Mouse (Mus musculus): ENCODE measurements around the gene Upk3b.

Upk3b gene

DNA sequence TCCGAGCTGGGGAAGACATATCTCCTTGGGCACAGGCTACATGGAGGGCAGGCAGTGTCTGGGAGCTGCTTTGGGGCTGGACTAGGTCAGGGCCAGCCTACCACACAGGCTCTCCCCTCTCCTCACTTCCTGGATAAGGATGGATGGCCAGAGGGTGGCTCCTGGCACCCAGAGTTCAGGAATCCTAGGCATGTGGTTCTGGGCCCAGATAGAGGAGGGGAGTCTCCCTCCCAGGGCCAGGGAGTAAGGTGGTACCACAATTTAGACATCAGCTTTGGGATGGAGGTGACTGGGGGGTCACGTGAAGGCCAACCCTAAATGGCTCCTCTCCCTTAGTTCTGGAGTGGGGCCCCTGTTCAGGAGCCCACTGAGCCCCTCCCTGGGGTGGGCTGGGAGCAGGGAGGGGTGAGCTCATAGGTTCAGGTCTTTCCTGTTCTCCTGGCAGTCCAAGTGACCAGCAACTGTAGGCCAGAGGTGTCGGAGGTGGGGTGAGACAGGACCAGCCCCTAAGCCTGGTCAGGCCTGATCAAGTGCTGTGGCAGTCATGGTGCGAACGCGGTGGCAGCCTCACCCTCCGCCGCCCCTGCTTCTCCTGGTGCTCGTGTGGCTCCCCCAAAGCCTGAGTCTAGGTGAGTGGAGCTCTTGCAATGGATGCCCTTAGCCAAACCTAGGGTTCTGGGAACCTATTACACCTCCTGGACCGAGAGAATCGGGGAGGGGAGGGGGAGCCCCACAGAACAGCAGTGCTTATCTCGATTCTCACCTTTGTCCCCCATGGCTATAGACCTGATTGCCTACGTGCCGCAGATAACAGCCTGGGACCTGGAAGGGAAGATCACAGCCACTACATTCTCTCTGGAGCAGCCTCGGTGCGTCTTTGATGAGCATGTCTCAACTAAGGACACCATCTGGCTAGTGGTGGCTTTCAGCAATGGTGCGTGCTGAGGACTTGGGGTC is at the start of gene Upk3b:
Gene Upk3b (plus strand): TSS at position 239 of the 957 bp plus-strand sequence.
- DNase-seq (ENCODE audit: low spot score in 2 of 2): no peak

DNA sequence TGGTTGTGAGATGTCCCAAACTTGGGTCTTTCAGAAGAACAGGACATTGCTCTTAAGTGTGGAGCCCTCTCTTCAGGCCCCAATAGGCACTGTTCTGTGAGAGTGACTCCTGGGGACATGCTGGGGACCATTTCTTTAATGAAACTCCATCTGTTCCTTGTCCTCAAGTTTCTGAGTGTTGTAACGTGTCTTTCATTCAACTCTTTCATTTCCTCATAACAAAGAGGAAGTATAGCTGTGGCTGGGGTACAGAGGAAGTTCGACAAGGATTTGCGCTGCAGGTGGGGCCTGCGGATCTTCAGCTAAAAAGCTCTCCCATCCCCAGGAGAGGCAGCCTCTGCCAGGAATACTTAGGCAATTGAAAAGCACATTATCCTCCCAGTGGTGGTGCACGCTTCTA is 47.7 kb upstream of the Upk3b start:
- DNase-seq (ENCODE audit: low spot score in 2 of 2): no peak

DNA sequence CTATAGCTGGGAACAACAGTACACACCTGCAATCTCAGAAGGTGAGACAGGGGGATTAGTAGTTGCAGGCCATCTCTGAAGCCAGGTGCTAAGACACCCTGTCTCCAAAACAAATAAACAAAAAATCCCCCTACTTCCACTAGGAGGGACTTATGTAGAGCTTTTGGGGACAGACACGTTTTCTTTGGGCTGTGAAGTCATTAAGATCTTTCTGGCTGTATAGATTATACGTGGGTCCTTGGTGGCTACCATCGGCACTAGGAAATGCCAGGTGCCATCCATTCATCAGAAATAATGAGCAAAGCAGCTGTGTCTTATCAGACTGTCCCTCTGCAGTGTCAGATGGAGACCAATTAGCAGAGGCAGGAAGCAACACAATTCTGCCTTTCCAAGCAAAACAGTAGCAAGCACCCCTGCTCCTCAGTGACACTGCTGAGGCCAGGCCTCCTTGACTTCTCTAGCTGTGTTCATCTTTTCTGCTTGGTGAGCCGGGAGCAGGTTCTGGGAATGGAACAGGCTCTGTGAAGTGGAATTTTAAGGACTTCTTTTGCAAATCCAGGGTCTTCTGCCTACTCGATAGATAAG is 44.8 kb upstream of the Upk3b start:
- no peak for DNase-seq (ENCODE audit: low spot score in 2 of 2)

DNA sequence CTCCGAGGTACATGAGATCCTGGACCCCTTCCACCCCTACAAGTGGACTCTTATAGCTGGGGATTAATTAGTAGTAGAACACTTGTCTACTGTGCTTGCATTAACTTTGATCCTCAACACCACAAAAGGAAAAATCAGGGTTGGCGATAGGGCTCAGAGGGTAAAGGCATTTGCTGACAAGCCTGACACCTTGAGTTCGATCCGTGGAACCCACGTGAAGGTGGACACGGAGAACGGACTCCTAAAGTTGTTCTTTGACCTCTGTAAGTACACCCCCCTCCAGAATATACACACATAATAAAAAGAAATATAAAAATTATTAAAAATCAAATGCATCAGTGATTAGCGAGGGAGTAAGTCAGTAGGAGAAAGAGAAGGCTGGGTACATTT is 44.0 kb upstream of the Upk3b start:
- no peak for DNase-seq (ENCODE audit: low spot score in 2 of 2)

DNA sequence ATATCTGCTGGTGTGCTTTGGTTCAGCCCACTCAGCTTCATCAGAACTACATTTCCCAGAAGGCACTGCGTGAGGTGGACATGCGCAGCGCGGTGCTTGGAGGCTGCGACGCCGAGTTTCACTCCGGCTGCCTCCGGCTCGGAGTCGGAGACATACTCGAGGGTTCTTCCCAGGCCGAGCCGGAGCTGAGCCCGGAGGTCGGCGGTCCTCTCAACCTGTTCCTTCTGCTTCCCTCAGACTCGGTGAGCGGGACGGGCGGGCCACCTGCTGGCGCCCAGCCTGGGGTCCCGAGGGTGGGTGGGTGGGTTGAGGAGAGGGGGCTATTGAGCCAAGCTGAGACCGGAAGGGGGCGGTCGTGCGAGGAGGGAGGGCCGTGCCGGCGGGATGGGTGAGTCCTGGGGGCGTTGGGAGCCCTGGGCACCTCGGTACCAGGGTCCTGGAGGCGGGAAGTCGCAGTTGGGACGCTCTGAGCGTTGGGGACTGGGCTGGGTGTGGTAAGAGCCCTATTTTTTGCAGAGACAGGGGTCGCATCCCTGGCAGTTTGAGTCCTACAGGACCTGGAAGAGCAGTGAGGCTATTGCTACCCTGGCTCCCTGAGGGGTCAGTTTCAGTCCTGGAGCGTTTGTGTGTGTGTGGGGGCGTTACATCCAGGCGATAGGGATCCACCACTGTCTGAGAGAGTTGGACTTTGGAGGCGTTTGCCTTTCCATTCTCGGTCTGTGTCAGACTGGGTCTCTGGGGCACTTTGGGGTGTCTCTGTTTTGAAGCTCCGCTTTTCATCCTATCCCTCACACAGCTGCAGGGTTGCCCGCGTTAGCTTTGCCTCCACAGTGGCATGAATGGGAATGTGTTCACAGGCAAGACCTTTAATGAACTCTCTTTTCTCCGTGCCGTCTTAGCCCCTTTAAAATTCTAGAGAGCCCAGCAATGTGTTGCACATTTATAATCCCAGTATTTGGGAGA is 43.3 kb upstream of the Upk3b start, which contains the start of gene Dtx2:
Gene Dtx2 (plus strand): TSS at position 76 of the 963 bp plus-strand sequence.
- peak; percentile 85 to 90 for DNase-seq (ENCODE audit: low spot score in 2 of 2)

DNA sequence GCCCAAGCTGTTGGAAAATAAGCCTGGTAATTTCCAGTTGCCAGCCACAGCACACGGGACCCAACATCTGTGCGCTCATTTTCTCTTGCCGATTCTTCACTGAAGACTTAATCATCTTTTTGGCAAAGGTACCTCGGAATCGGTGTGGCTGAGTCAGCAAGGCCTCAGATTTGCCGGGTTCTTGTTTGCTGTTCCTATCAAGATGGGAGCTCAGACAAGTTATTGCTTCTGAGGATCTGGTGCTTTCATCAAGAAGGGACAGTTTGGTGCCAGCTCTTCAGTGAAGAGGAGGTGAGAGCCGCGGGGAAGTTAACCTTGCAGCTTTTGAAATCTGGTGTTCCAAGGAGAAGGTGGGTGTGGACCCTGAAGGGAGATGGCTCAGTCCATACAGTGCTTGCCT is 42.1 kb upstream of the Upk3b start:
- DNase-seq (ENCODE audit: low spot score in 2 of 2): no peak

DNA sequence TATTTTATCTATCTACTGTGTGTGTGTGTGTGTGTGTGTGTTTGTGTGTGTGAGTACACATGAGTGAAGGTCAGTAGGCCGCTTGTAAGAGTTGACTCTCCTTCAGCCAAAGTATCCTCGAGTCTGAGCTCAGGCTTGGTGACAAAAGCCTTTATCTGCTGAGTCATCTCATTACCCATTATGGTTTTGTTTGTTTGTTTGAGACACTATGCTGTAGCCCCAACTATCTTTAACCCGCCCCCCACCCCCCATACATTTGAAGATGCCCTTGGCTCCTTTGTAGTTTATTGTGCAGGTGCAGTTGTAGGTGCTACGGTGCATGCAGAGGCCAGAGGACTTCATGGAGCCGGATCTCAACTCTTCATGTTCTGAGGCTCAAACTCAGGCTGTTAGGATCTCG is 37.1 kb upstream of the Upk3b start:
- no peak for DNase-seq (ENCODE audit: low spot score in 2 of 2)

DNA sequence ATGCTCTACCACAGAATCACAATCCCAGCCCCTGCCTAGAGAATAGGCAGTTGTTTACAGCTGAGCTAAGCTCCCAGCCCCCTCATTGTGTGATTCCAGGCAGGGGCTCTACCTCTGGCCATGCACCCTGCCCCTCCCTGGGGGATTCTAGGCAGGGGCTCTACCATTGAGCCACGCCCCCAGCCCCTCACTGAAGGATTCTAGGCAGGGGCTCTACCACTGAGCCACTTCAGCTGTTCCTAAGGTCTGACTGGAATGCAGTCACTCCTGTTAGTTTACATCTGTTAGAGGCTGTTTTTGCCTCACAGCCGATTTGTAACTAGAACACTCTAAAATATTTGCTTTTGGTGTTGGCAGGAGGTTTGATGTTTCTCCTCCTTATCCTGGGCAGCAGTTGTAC is 36.0 kb upstream of the Upk3b start:
- DNase-seq (ENCODE audit: low spot score in 2 of 2): no peak

DNA sequence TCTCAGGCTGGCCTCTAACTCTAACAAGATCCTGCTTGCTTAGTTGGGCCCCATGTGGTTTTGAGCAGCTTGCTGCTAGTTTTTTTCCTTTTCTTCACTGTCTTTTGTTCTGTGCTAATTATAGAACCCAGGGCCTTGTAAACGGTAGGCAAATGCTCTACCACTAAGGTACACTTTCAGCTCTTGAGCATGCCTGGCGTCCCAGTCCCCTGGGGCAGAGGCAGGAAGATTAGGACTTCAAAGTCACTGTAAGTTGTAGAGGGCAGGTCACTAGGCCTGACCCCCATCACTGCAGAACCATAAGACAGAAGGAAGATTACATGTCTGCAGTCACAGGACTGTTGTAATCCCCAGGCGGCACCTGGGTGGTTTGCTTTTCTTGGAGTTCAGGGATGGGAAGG is 35.5 kb upstream of the Upk3b start:
- no peak for DNase-seq (ENCODE audit: low spot score in 2 of 2)

DNA sequence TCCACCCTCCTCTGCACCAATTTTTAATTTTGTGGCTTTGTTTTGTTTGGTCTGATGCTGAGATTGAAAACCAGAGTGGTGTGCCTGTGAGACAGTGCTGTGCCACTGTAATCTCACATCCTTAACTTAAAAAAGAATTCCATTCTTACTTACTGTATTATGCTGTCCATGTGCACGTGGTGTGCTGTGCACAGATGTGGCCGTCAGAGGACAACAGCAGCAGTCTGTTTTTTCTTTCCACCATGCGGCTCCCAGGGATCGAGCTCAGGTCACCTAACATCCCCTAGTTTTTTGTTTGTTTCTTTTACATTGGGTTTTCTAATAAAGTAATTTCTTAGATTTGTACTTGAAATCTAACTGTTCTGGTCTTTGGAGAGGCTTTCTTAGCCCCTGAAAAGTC is 33.8 kb upstream of the Upk3b start:
- no peak for DNase-seq (ENCODE audit: low spot score in 2 of 2)

DNA sequence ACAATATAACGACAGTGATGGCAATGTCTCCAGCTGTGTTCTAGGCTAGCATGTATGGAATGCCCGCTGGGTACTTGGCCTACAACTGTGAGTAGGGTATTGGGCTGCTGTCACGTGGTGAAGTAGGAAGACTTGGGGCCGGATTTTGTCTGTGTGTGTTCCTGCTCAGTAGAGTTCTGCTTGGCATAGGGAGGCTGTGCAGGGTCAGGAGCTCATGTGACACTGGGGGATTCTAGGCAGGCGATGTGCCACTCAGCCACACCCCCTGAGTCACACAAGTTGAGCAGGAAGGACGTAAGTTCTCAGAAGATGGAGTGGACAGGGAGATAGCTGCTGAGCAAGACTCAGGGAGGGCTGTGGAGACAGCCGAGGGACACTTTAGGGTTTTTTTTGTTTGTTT is 30.6 kb upstream of the Upk3b start:
- DNase-seq (ENCODE audit: low spot score in 2 of 2): no peak

DNA sequence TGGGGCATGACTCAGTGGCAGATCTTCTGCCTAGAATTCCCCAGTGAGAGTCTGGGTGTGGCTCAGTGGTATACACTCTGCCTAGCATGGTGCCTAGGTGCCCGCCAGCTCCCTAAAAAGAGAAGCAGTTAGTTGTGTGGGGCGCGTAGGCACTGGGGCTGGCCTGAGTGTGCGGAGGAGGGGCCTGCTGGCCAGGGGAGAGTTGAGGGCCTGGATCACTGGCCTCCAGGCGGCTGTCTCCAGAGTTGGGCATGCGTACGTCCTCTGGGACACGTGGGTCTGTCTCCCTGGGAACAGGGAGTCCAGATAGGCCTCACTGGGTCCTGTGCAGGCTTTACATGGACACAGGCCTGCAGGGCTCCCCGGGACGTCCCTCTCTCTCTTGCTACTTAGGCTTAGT is 23.4 kb upstream of the Upk3b start:
- DNase-seq (ENCODE audit: low spot score in 2 of 2): no peak

DNA sequence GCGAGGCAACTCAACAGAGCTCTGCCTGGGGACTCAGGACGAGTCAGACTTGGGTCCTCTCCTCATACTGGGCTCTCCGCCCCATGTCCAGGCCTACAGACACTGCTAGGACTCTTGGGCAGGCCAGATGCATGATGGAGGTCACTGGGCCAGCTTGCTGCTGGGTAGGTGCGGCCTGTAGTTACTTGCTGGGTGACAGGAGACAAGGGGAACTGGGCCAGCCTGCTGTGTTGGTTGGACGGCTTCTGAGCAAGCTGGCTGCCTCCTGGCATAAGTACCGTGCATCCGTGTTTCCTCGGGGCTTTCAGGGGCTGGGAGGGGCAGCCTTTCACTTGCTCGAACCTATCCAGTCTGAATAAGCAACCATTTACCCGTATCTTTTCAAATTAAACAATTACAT is 22.7 kb upstream of the Upk3b start:
- no peak for DNase-seq (ENCODE audit: low spot score in 2 of 2)

DNA sequence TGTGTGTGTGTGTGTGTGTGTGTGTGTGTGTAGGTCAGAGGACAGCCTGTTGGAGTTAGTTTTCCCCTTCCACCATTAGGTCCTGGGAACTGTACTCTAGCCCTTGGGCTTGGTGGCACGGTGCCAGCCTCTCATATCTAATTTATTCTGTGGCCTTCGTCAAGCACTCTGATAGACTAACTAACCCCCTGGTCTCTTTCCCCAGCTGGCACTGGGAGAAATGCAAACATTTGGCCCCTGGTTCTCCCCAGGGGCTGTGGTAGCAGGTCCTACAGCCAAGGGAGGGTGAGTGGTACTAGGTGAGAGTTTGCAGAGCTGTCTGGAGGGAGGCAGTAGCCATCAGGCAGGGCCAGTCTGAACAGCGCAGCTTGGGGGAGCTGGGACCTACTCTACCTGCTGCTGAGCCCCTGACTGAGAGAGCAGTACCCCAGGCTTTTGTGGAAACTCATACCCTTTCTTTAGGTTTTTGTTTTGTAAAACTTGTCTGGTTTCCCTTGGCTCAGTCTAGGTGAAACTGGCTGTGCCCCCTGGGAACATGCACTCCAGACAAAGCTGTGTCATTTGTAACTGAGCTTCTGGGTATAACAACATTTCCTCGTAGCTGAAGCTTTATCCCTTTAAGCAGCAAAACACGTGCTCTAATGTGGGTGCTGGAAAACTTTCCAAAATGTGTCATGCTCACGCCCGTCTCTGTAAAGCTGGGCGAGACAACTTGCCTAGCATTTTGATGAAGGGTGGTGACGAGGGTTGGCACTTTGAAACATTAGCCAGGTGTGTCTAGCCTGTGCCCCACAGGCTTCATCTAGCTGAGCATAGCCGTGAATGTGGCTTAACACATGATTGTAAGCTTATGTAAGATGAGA is 22.1 kb upstream of the Upk3b start:
- no peak for DNase-seq (ENCODE audit: low spot score in 2 of 2)

DNA sequence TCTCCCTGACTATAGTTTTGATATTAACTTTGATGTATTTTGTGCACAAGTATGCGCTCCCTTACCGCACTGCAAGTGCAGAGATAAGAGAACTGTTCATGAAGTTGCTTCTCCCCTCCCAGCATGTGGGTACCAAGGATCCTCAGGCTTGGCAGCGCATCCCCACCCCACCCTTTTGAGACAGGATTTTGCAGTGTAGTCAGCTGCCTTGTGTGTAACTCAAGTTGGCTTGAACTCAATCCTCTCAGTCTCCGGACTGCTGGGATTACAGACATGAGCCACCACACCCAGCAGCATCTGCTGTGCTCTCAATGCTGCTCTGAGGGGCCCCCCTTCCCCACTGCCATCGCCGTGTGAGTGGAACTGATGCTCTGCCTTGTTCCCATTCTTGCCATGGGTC is 21.0 kb upstream of the Upk3b start:
- no peak for DNase-seq (ENCODE audit: low spot score in 2 of 2)

DNA sequence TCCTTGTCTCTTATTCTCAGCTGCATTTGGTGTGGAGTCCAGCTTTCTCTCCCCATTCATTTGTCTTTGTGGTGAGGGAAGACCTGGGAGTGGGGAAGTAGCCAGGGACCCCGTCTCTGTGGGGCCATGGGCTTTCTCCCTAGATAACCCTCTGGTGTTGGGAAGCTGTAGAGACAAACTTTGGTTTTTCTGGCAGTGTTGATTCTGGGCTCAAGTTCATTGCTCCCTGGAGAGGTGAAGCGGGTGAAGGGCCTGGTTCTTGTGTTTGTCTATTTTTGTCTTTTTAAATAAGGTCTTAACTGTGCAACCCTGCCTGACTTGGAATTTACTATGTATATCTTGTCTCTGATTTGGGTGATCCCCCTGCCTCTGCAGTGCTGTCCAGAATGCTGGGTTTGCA is 19.6 kb upstream of the Upk3b start:
- no peak for DNase-seq (ENCODE audit: low spot score in 2 of 2)

DNA sequence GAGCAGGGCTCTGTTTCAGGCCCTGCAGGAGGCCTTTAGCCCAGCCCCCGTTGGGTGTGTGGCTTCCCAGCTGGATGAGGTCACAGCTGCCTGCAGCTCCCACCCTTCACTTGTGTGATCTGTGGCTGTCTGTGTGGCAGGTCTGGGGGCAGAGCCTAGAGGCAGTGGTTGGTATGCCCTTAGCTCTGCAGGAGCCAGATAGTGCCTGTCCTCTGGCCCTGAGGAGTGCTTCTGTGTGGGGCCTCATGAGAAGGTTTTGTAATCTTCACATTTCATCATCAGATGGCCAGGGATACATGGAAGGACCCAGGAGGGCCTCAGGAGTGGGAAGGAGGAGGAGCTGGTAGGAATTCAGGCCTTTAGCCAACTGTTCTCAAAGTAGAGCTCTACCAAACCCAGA is 18.4 kb upstream of the Upk3b start:
- DNase-seq (ENCODE audit: low spot score in 2 of 2): no peak

DNA sequence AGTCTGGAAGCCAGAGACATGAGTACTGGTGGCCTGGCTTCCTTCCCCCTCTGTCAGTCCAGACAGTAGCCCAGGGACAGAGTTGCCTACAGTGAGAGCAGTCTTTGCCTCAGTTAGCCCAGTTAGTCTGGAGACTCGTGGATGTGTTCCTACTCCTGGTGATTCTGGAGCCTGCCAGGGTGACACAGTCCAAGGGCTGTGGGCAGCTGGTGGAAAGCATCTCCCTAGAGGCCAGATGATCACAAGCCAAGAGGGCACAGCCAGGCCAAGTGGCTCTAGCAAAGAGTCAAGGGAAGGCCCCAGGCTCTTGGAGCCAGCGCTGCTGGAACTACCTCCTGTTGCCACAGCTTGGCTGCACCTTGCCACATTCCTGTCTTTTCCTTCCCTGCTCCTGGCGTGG is 12.6 kb upstream of the Upk3b start:
- DNase-seq (ENCODE audit: low spot score in 2 of 2): no peak

DNA sequence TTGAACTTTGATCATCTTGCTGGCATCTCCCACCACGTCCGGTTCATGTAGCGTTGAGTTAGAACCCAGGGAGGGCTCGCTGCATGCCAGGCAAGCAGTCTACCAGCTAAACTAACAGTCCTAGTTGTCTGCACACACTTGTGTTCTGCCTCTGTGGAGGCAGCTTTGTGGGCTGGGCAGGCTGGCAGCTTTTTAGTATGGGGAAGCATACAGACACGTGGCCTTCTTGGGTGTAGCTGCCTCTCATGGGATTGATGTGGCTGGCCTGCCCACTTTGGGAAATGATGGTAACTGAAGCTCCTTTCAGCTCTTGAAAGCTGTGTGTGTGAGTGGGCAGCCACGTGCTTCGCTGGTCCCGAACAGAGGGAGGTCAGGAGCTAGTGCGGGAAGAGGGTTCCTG is 11.4 kb upstream of the Upk3b start:
- peak in 1 of 2 experiments; percentile 25 for DNase-seq (ENCODE audit: low spot score in 2 of 2)

DNA sequence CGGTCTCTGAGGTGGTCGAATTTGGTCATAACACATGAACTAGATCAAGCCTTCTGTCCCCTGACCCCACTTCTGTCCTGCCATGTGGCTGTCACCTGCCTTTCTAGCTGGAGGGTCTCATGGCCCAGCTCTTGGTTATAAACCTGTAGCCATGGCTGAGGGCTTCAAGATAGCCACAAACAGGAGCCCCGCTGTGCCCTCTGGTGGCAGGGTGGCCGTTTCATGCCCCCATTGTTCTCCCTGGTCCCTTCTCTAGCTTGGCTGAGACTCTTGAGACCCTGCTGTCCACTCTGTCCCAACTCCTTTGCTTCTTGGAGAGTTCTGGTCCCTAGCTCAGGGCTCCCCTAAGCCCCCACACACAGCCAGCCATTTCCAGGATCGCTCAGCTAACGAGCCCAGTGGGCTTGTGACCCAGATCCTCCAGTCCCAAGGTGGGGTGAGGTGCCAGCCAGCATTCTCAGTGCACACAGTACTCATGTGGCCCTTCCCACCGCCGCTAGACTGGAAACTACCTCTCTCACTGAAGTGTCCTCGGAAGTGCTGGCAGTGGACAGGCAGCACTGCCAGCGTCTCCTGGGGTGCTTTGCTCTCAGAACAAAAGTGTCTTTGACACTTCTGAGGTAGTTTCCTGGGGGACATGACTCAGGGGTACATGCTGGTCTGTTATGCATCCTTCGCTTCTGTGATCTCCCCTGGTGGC is 10.5 kb upstream of the Upk3b start:
- no peak for DNase-seq (ENCODE audit: low spot score in 2 of 2)

DNA sequence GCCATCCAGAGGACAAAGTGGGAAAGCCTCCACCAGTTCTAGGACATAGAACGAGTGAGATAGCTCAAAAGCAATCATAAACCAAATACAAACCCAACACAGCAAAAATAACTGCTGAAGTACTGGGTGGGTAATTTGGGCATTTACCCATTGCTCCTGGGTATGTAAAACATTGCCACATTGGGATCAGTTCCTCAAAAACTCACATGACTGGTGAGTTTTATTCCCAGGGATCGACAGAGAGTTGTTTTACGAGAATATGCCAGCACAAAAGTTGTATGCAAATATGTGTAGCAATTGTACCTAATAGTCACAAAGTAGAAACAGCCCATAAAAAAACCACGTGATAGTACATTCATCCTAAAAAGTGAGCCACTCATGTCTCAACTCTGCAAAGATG is 3.4 kb upstream of the Upk3b start:
- no peak for DNase-seq (ENCODE audit: low spot score in 2 of 2)

Data from right cerebral cortex, postnatal 36 days (tissue).